ENCODE assay signal across 10 mouse cellular contexts in genomic region chr10:121471570-121472197, GRCm38 (mm10). TPM values are rescaled to one million over a fixed set of nuclear protein-coding genes. Genes with fewer than 3 reads are reported as not detected.
DNase-seq lines count a peak whose midpoint lies in the region; ATAC-seq and TF ChIP-seq lines count a peak whose summit lies in the region.
"Had no signal": no experiment of that assay in that cellular context is flagged by ENCODE, and none has a peak within 500 bp of the region (broad histone marks: within the 10 kb centered on the region; RNA-seq: fewer than 3 reads in every experiment).

No protein-coding gene starts in this region.

- no peaks in the 10 kb centered on the region for H3K9me3 ChIP-seq in intestine, embryonic 14.5 days (ENCODE audit: control insufficient read depth, low read length)
- H3K9me3 ChIP-seq in intestine, postnatal 0 days (ENCODE audit: control insufficient read depth) = no peaks in the 10 kb centered on the region
- H3K9me3 ChIP-seq in heart, embryonic 11.5 days (replicated peaks; ENCODE audit: control insufficient read depth, low read length) = no peaks in the 10 kb centered on the region
- H3K9me3 ChIP-seq in limb, embryonic 14.5 days (ENCODE audit: control insufficient read depth, low read length) = no peaks in the 10 kb centered on the region

- no peaks in the 10 kb centered on the region for H3K27me3 ChIP-seq in intestine, embryonic 14.5 days (replicated peaks; ENCODE audit: control insufficient read depth, insufficient read depth, low read length)
- H3K27me3 ChIP-seq in intestine, postnatal 0 days (replicated peaks; ENCODE audit: control insufficient read depth, insufficient read depth, low read length) = no peaks in the 10 kb centered on the region
- H3K27me3 ChIP-seq in heart, embryonic 11.5 days (ENCODE audit: control insufficient read depth, insufficient read depth, low read length) = no peaks in the 10 kb centered on the region
- no peaks in the 10 kb centered on the region for H3K27me3 ChIP-seq in limb, embryonic 14.5 days (ENCODE audit: control insufficient read depth, insufficient read depth, low read length)
- H3K27me3 ChIP-seq: Patski had no signal

- H3K36me3 ChIP-seq in intestine, embryonic 14.5 days (ENCODE audit: control insufficient read depth, insufficient read depth, low read length) = no peaks in the 10 kb centered on the region
- H3K36me3 ChIP-seq in intestine, postnatal 0 days (ENCODE audit: control insufficient read depth, insufficient read depth) = no peaks in the 10 kb centered on the region
- no peaks in the 10 kb centered on the region for H3K36me3 ChIP-seq in heart, embryonic 11.5 days (ENCODE audit: control insufficient read depth, insufficient read depth, low read length)
- H3K36me3 ChIP-seq in limb, embryonic 14.5 days (ENCODE audit: control insufficient read depth, insufficient read depth, low read length) = no peaks in the 10 kb centered on the region

- H3K9ac ChIP-seq in intestine, embryonic 14.5 days (ENCODE audit: low read length) = no peak overlapping the region
- H3K9ac ChIP-seq in intestine, postnatal 0 days (ENCODE audit: low read depth, low read length) = no peak overlapping the region
- H3K9ac ChIP-seq in heart, embryonic 11.5 days (ENCODE audit: low read depth, low read length) = peak overlapping the region; percentile 36; the same call in 1 of the 2 replicates
- no peak overlapping the region for H3K9ac ChIP-seq in limb, embryonic 14.5 days (ENCODE audit: low read depth, low read length, severe bottlenecking)
- H3K9ac ChIP-seq: liver, embryonic 14.5 days had no signal

- WGBS in intestine, embryonic 14.5 days = 34% methylated on average over 8 of the region's 8 CpGs
- 38% methylated on average over 8 of the region's 8 CpGs for WGBS in intestine, postnatal 0 days
- WGBS in heart, embryonic 11.5 days (ENCODE audit: insufficient replicate concordance) = 39% methylated on average over 8 of the region's 8 CpGs
- 40% methylated on average over 8 of the region's 8 CpGs for WGBS in limb, embryonic 14.5 days

- no peak for TF ChIP-seq CTCF in intestine, postnatal 0 days (IDR thresholded peaks at IDR 0.05; ENCODE audit: low read depth)

- DNase-seq in intestine, embryonic 14.5 days (ENCODE audit: low spot score) = peak; percentile 63
- DNase-seq in adrenal gland, postnatal 10 days = peak; percentile 46
- DNase-seq in limb, embryonic 14.5 days (ENCODE audit: low spot score) = peak; percentile 35
- DNase-seq in spleen, postnatal 36 days (ENCODE audit: low spot score in 2 of 2) = no peak
- no peak for DNase-seq in frontal cortex, postnatal 25 days (ENCODE audit: low spot score in 2 of 2)

- H3K4me1 ChIP-seq in intestine, embryonic 14.5 days (replicated peaks; ENCODE audit: control insufficient read depth, insufficient read depth, low read length) = peaks cover 55% of the 10 kb centered on the region
- H3K4me1 ChIP-seq in intestine, postnatal 0 days (replicated peaks; ENCODE audit: control insufficient read depth, insufficient read depth, low read length) = peaks cover 22% of the 10 kb centered on the region
- peaks cover 47% of the 10 kb centered on the region for H3K4me1 ChIP-seq in heart, embryonic 11.5 days (ENCODE audit: control insufficient read depth, insufficient read depth, low read length)
- peaks cover 60% of the 10 kb centered on the region for H3K4me1 ChIP-seq in limb, embryonic 14.5 days (ENCODE audit: control insufficient read depth, insufficient read depth, low read length)

- H3K4me2 ChIP-seq in intestine, embryonic 14.5 days (ENCODE audit: low read length) = no peak overlapping the region
- H3K4me2 ChIP-seq in intestine, postnatal 0 days (replicated peaks; ENCODE audit: low read depth) = no peak overlapping the region
- H3K4me2 ChIP-seq in heart, embryonic 11.5 days = peak overlapping the region; percentile 29; the same call in 1 of the 2 replicates
- no peak overlapping the region for H3K4me2 ChIP-seq in limb, embryonic 14.5 days (replicated peaks; ENCODE audit: low read depth, low read length, severe bottlenecking)

- TF ChIP-seq POLR2A in limb, embryonic 14.5 days (IDR thresholded peaks at IDR 0.05; ENCODE audit: borderline replicate concordance, extremely low read depth, insufficient read depth, insufficient read length) = no peak

- H3K4me3 ChIP-seq in intestine, embryonic 14.5 days (ENCODE audit: low read depth, low read length) = no peak overlapping the region
- no peak overlapping the region for H3K4me3 ChIP-seq in intestine, postnatal 0 days (ENCODE audit: low read depth, low read length)
- H3K4me3 ChIP-seq in heart, embryonic 11.5 days (ENCODE audit: low read depth, low read length) = no peak overlapping the region
- H3K4me3 ChIP-seq in limb, embryonic 14.5 days (replicated peaks; ENCODE audit: low read length) = no peak overlapping the region

- ATAC-seq in intestine, embryonic 14.5 days (replicated peaks; ENCODE audit: low FRiP score, low TSS enrichment, low read depth) = no peak
- ATAC-seq in intestine, postnatal 0 days = no peak
- ATAC-seq in heart, embryonic 11.5 days (replicated peaks; ENCODE audit: insufficient number of reproducible peaks, low FRiP score, low TSS enrichment) = no peak
- ATAC-seq in limb, embryonic 14.5 days (ENCODE audit: low FRiP score, low read depth) = no peak
- no peak for ATAC-seq in activated CD4-positive, CD25-positive, alpha-beta regulatory T cell, adult 4 months
- ATAC-seq: Patski had no signal

- 0 out of 2 replicates have a peak overlapping the region, but pooled peaks have one; percentile 4 for H3K27ac ChIP-seq in intestine, embryonic 14.5 days (ENCODE audit: low read depth)
- no peak overlapping the region for H3K27ac ChIP-seq in intestine, postnatal 0 days (ENCODE audit: low read depth, low read length)
- peak overlapping the region; percentile 42 for H3K27ac ChIP-seq in heart, embryonic 11.5 days (ENCODE audit: low read depth, low read length)
- no peak overlapping the region for H3K27ac ChIP-seq in limb, embryonic 14.5 days (replicated peaks; ENCODE audit: low read depth, low read length)
- H3K27ac ChIP-seq: liver, embryonic 14.5 days had no signal

RNA-seq across cellular contexts. Expression of gene Rassf3, which starts 4.5 kb away (rescaled TPM):
- polyA plus RNA-seq in intestine, embryonic 14.5 days (2014; fragmentation: Nextera tagmentation; extraction: Ambion mirVana) = 20.9 and 24.6 TPM in 2 replicates
- polyA plus RNA-seq in intestine, postnatal 0 days (2015; fragmentation: Nextera tagmentation; extraction: Ambion mirVana) = 16.7 and 18.1 TPM in 2 replicates
- total RNA-seq in adrenal gland, postnatal 10 days (2021) = 10 to 100 TPM; 47.9 to 49.1 TPM
- 18.3 and 23.9 TPM in 2 replicates for polyA plus RNA-seq in heart, embryonic 11.5 days (2014; fragmentation: Nextera tagmentation; extraction: Ambion mirVana)
- 22.3 and 23.2 TPM in 2 replicates for polyA plus RNA-seq in limb, embryonic 14.5 days (2012; rRNA removed)
- polyA plus RNA-seq in limb, embryonic 14.5 days (2014; fragmentation: Nextera tagmentation; extraction: Ambion mirVana) = 19.4 and 20.7 TPM in 2 replicates
- polyA plus RNA-seq in activated CD4-positive, CD25-positive, alpha-beta regulatory T cell, adult 4 months (2017; shearing (Covaris generic)) = 1 to 10 TPM; 5.7 to 7.0 TPM

Comparison
In these comparisons a context has a peak if more than half of its experiments do, and no peak if none do; other contexts are left out.
1. H3K27ac ChIP-seq: peak in intestine, embryonic 14.5 days (single experiment) and heart, embryonic 11.5 days (single experiment); none in intestine, postnatal 0 days (single experiment) and limb, embryonic 14.5 days (single experiment).
2. DNase-seq: peak in intestine, embryonic 14.5 days (single experiment), adrenal gland, postnatal 10 days (single experiment) and limb, embryonic 14.5 days (single experiment); none in spleen, postnatal 36 days (0 of 2) and frontal cortex, postnatal 25 days (0 of 2).